Mouse (Mus musculus) neural tube, embryonic 13.5 days (tissue): ENCODE measurements around the gene Ccdc63. TPM values are rescaled to one million over a fixed set of nuclear protein-coding genes. Genes with fewer than 3 reads are reported as not detected.

Experiments used
- ATAC-seq: fragments of 200-750 bp; cut with Nextera tagmentation; 2 replicates; pipeline ENCODE4 v1.8.0; 2017; ENCODE audit warnings: low read depth, mild to moderate bottlenecking, moderate TSS enrichment, moderate library complexity
- H3K27ac ChIP-seq: fragments of 300-500 bp; sonication (generic); replicated peaks from 2 replicates; pipeline ENCODE4 v1.5.1; 2015; ENCODE audit warnings: moderate library complexity, mild to moderate bottlenecking, inconsistent platforms
- H3K27me3 ChIP-seq: fragments of 300-500 bp; sonication (generic); 2 replicates; pipeline ENCODE4 v1.6.1; 2015; ENCODE audit warnings: mild to moderate bottlenecking, inconsistent platforms
- H3K36me3 ChIP-seq: fragments of 300-500 bp; sonication (generic); 2 replicates; pipeline ENCODE4 v1.6.1; 2015; ENCODE audit warnings: mild to moderate bottlenecking, inconsistent platforms
- H3K4me1 ChIP-seq: fragments of 300-500 bp; sonication (generic); replicated peaks from 2 replicates; pipeline ENCODE4 v1.6.1; 2015; ENCODE audit warnings: inconsistent platforms
- H3K4me2 ChIP-seq: fragments of 300-500 bp; sonication (generic); 2 replicates; pipeline ENCODE4 v1.6.1; 2015; ENCODE audit warnings: inconsistent platforms, mild to moderate bottlenecking, moderate library complexity
- H3K4me3 ChIP-seq: fragments of 300-500 bp; sonication (generic); 2 replicates; pipeline ENCODE4 v1.5.1; 2015; ENCODE audit warnings: mild to moderate bottlenecking, inconsistent platforms
- H3K9ac ChIP-seq: fragments of 300-500 bp; sonication (generic); 2 replicates; pipeline ENCODE4 v1.6.1; 2015; ENCODE audit warnings: moderate library complexity, mild to moderate bottlenecking, inconsistent platforms
- H3K9me3 ChIP-seq: fragments of 300-500 bp; sonication (generic); 2 replicates; pipeline ENCODE4 v1.6.1; 2016; ENCODE audit warnings: inconsistent platforms
- WGBS: fragments of 180-500 bp; shearing (Covaris S2); methylation state at CpG from one replicate; pipeline ENCODE4 v1.1.7; 2015; 5-methylcytosine and 5-hydroxymethylcytosine counted together
- polyA plus RNA-seq: library from polyadenylated mRNA; unstranded; fragments of >200 nt; fragmentation: Nextera tagmentation; extraction: Ambion mirVana; gene quantifications from 2 replicates; pipeline ENCODE4 v1.2.1, GENCODE M21; 2015

The Ccdc63 gene
- polyA plus RNA-seq, 1 experiment from 2014 or later, result 0.46 TPM

GRCm38 (mm10) chr5:122091070-122091469, 49.6 kb downstream of the Ccdc63 start:
- Histone ChIP-seq H3K4me1 (no peaks in the 10 kb centered on the region), H3K9me3 (no peaks in the 10 kb centered on the region), H3K9ac (no peak overlapping the region), H3K4me2 (no peak overlapping the region), H3K27me3 (peaks cover 5% of the 10 kb centered on the region; the same call in 1 of the 2 replicates), H3K36me3 (no peaks in the 10 kb centered on the region), H3K4me3 (no peak overlapping the region), H3K27ac (no peak overlapping the region)
- 16% methylated on average over 15 of the region's 15 CpGs for WGBS
- no peak for ATAC-seq

- H3K4me1 ChIP-seq, result no peaks in the 10 kb centered on the region
- WGBS, result 82% methylated on average over 8 of the region's 8 CpGs
- no peak overlapping the region for H3K4me2 ChIP-seq
- H3K27me3 ChIP-seq, result peaks cover 9% of the 10 kb centered on the region; the same call in 1 of the 2 replicates
- no peak overlapping the region for H3K9ac ChIP-seq
- ATAC-seq, result no peak
- H3K4me3 ChIP-seq, result no peak overlapping the region
- no peak overlapping the region for H3K27ac ChIP-seq
- H3K36me3 ChIP-seq, result no peaks in the 10 kb centered on the region
- no peaks in the 10 kb centered on the region for H3K9me3 ChIP-seq
Measured at GRCm38 (mm10) chr5:122089664-122090063, 51.0 kb downstream of the Ccdc63 start.

- H3K36me3 ChIP-seq, result no peaks in the 10 kb centered on the region
- peak; percentile 87 for ATAC-seq
- 2% methylated on average over 5 of the region's 5 CpGs for WGBS
Measured at GRCm38 (mm10) chr5:122088917-122089316, 51.7 kb downstream of the Ccdc63 start.

DNA sequence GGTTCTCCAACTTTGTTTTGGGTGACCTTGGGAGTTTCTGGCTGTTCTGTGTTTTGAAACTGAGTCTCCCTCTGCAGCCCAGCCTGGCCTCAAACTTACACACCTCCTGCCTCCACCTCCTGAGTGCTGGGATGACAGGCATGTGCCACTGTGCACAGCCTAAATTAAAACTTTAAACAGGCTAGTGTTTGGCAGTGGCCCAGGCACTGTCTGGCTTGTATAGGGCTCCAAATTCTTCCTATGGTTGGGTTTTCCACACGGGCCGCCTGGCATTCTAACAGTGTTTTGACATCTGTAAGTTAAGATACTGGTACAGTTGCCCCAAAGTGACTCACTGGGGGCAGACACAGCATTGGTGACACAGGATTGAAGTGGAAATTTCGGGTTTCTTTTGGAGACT, 54.5 kb downstream of the Ccdc63 start:
- WGBS, result 76% methylated on average over 3 of the region's 3 CpGs
- H3K9me3 ChIP-seq, result no peaks in the 10 kb centered on the region
- no peak overlapping the region for H3K4me3 ChIP-seq
- no peaks in the 10 kb centered on the region for H3K4me1 ChIP-seq
- no peak for ATAC-seq
- no peak overlapping the region for H3K4me2 ChIP-seq
- no peak overlapping the region for H3K27ac ChIP-seq
- no peak overlapping the region for H3K9ac ChIP-seq
- H3K36me3 ChIP-seq, result no peaks in the 10 kb centered on the region
- H3K27me3 ChIP-seq, result peaks cover 9% of the 10 kb centered on the region; the same call in 1 of the 2 replicates

More at GRCm38 (mm10) chr5:122088917-122089316, 51.7 kb downstream of the Ccdc63 start:
- H3K4me1 ChIP-seq, result no peaks in the 10 kb centered on the region
- no peak overlapping the region for H3K4me3 ChIP-seq
- no peaks in the 10 kb centered on the region for H3K9me3 ChIP-seq
- no peak overlapping the region for H3K4me2 ChIP-seq
- no peak overlapping the region for H3K9ac ChIP-seq
- peaks cover 9% of the 10 kb centered on the region; the same call in 1 of the 2 replicates for H3K27me3 ChIP-seq
- H3K27ac ChIP-seq, result no peak overlapping the region

DNA sequence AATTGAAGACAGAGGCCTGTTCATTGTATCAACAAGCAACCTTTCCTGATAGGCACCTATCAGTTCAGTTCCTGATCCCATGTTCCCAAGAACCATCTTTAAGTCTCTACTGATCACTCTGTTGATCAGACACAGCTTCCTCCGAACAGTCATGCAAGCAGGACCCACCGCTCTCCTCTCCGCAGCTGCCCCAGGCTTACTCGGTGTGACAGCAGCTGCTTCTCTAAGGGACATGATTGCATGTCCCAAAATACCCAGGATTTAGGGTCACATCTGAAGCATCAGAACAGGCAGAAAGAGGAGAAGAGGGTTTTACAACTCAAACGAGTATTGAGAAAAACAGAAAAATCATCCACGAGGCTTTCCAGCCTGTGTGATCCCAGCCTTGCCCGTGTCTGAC, 55.3 kb downstream of the Ccdc63 start:
- WGBS, result 79% methylated on average over 7 of the region's 7 CpGs
- Histone ChIP-seq H3K4me1 (peaks cover 6% of the 10 kb centered on the region; the same call in 1 of the 2 replicates), H3K27ac (no peak overlapping the region), H3K9me3 (no peaks in the 10 kb centered on the region), H3K4me2 (no peak overlapping the region), H3K9ac (no peak overlapping the region), H3K4me3 (no peak overlapping the region), H3K27me3 (peaks cover 9% of the 10 kb centered on the region; the same call in 1 of the 2 replicates), H3K36me3 (no peaks in the 10 kb centered on the region)
- no peak for ATAC-seq

DNA sequence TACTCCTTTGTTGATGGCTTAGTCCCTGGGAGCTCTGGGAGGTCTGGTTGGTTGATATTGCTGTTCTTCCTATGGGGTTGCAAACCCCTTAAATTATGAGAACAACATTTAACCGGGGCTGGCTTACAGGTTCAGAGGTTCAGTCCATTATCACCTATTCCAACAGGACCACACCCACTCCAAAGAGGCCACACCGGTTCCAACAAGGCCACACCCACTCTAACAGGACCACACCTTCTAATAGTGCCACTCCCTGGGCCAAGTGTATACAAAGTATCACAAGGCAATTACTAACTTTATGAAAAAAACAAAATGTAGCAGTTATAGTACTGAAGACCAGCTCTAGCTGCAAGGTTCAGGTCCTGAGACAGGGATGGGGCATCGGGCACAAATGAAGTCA, 56.2 kb downstream of the Ccdc63 start:
- Histone ChIP-seq H3K9ac (no peak overlapping the region), H3K4me3 (no peak overlapping the region), H3K9me3 (no peaks in the 10 kb centered on the region), H3K4me1 (peaks cover 6% of the 10 kb centered on the region; the same call in 1 of the 2 replicates), H3K27me3 (peaks cover 9% of the 10 kb centered on the region; the same call in 1 of the 2 replicates), H3K27ac (no peak overlapping the region), H3K4me2 (no peak overlapping the region), H3K36me3 (no peaks in the 10 kb centered on the region)
- 74% methylated on average over 3 of the region's 3 CpGs for WGBS
- ATAC-seq, result no peak

DNA sequence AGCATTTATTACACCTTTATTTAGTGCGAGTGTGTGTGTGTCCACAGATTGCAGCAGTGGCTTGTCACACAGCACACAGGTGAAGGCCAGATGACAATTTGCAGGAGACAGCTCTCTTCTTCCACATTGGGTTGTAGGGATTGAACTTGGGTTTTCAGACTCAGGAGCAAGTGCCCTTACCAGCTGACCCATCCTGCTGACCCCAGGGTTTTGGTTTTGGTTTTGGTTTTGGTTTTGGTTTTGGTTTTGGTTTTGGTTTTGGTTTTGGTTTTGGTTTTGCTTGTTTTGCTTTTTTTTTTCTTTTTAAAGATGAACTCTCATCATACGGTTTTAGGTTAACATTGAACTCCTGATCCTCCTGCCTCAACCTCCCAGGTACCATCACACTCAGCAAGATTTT, 57.3 kb downstream of the Ccdc63 start:
- H3K27me3 ChIP-seq, result peaks cover 8% of the 10 kb centered on the region; the same call in 1 of the 2 replicates
- H3K27ac ChIP-seq, result no peak overlapping the region
- peaks cover 6% of the 10 kb centered on the region; the same call in 1 of the 2 replicates for H3K4me1 ChIP-seq
- H3K4me3 ChIP-seq, result no peak overlapping the region
- ATAC-seq, result no peak
- H3K36me3 ChIP-seq, result no peaks in the 10 kb centered on the region
- H3K9me3 ChIP-seq, result no peaks in the 10 kb centered on the region
- no peak overlapping the region for H3K4me2 ChIP-seq
- 88% methylated on average over 2 of the region's 2 CpGs for WGBS
- H3K9ac ChIP-seq, result no peak overlapping the region

DNA sequence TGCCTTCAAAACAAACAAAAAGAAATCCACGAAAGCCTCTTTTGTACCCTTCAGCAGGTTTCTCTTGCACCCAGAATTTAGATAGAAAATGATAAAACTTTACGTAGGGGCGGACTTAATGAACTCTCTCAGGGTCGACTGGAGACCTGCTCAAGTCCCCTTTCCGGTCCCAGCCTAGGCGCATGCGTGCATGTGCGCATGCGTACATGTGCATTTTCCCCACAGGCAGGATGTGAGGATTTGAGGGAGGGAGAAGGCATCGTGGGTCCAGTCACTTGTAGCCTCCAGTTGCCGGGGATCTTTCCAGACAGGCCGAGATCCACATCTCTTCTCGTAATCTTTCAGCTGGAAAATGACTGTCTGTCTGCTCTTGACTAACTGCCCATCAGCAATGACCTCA, 59.2 kb downstream of the Ccdc63 start:
- Histone ChIP-seq H3K27me3 (peaks cover 4% of the 10 kb centered on the region; the same call in 1 of the 2 replicates), H3K36me3 (no peaks in the 10 kb centered on the region), H3K9ac (no peak overlapping the region), H3K4me1 (peaks cover 6% of the 10 kb centered on the region; the same call in 1 of the 2 replicates), H3K4me3 (no peak overlapping the region), H3K27ac (no peak overlapping the region), H3K4me2 (no peak overlapping the region), H3K9me3 (no peaks in the 10 kb centered on the region)
- ATAC-seq, result no peak
- 88% methylated on average over 13 of the region's 13 CpGs for WGBS

DNA sequence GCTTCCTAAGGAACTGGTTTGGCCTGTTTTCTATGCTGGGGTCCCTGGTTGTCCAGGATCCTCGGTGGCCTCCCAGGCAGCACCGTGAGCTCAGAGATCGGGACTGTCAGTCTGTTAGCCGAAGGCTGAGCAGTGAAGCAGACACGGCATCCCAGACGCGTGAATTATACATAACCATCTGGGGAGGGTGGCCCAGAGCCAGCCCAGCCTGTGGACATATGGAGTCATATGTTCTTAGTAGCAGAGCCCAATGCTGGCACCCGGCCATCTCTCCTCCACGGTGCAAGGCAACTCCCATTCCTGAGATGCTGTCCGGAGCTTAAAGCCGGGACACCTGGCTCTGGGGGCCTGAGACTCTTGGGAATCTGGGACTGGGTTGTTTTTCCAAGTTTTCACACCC, 59.7 kb downstream of the Ccdc63 start:
- ATAC-seq, result peak; percentile 82
- H3K36me3 ChIP-seq, result no peaks in the 10 kb centered on the region
- no peak overlapping the region for H3K9ac ChIP-seq
- H3K4me3 ChIP-seq, result no peak overlapping the region
- peaks cover 6% of the 10 kb centered on the region; the same call in 1 of the 2 replicates for H3K4me1 ChIP-seq
- 38% methylated on average over 11 of the region's 11 CpGs for WGBS
- H3K9me3 ChIP-seq, result no peaks in the 10 kb centered on the region
- H3K4me2 ChIP-seq, result no peak overlapping the region
- H3K27me3 ChIP-seq, result peaks cover 4% of the 10 kb centered on the region; the same call in 1 of the 2 replicates
- peak overlapping the region; percentile 74 for H3K27ac ChIP-seq

- Histone ChIP-seq H3K9me3 (no peaks in the 10 kb centered on the region), H3K4me1 (peaks cover 6% of the 10 kb centered on the region; the same call in 1 of the 2 replicates), H3K4me2 (no peak overlapping the region), H3K27me3 (no peaks in the 10 kb centered on the region), H3K36me3 (no peaks in the 10 kb centered on the region), H3K4me3 (no peak overlapping the region), H3K9ac (no peak overlapping the region), H3K27ac (no peak overlapping the region)
- ATAC-seq, result no peak
- WGBS, result 82% methylated on average over 7 of the region's 7 CpGs
Measured at GRCm38 (mm10) chr5:122079796-122080195, 60.8 kb downstream of the Ccdc63 start.

DNA sequence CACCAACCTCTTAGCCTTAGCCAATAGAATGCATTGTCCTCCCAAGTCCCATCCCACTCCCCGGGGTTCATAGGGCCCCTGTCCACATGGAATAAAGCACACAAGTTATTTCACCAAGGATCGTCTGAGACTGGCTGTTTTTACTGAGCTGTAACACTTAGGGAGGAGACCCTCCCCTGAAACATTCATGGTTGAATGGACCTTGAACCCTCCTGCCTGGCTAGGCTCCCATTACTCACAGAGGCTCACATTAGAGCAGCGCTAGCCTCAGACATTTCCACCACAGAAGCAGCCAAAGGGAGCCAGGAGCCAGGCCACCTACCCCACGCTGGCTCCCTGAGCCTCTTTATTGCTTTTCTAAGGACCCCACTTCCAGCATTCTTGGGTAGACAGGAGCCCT, 63.4 kb downstream of the Ccdc63 start:
- Histone ChIP-seq H3K9ac (no peak overlapping the region), H3K9me3 (no peaks in the 10 kb centered on the region), H3K36me3 (no peaks in the 10 kb centered on the region), H3K4me2 (no peak overlapping the region), H3K27ac (no peak overlapping the region), H3K4me1 (peaks cover 9% of the 10 kb centered on the region; the same call in 1 of the 2 replicates), H3K27me3 (no peaks in the 10 kb centered on the region), H3K4me3 (no peak overlapping the region)
- no peak for ATAC-seq
- 72% methylated on average over 4 of the region's 4 CpGs for WGBS

DNA sequence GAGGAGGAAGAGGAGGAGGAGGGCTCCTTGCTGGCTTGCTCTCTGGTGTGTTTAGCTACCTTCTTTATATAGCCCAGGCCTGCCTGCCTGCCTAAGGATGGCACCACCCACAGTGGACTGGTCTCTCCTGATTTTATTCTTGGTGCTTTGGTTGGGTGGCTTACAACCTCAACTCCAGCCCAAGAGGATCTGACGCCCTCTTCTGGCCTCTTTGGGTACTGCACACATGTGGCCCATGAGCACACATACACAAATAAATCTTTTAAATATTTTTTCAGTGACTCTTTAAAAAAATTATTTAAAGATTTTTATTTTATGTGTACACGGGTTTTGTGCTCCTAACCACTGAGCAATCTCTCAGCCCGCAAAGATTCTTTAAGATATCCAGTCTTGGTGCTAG, 64.9 kb downstream of the Ccdc63 start:
- H3K36me3 ChIP-seq, result no peaks in the 10 kb centered on the region
- no peak overlapping the region for H3K4me3 ChIP-seq
- H3K9me3 ChIP-seq, result no peaks in the 10 kb centered on the region
- no peak for ATAC-seq
- WGBS, result 63% methylated on average over 3 of the region's 3 CpGs
- H3K4me1 ChIP-seq, result peaks cover 7% of the 10 kb centered on the region; the same call in 1 of the 2 replicates
- H3K9ac ChIP-seq, result no peak overlapping the region
- no peaks in the 10 kb centered on the region for H3K27me3 ChIP-seq
- no peak overlapping the region for H3K4me2 ChIP-seq
- no peak overlapping the region for H3K27ac ChIP-seq

- no peak overlapping the region for H3K4me3 ChIP-seq
- no peaks in the 10 kb centered on the region for H3K9me3 ChIP-seq
- 75% methylated on average over 4 of the region's 4 CpGs for WGBS
- H3K4me1 ChIP-seq, result 0 out of 2 replicates have a peak, but pooled peaks cover 3% of the 10 kb centered on the region
- H3K36me3 ChIP-seq, result no peaks in the 10 kb centered on the region
- ATAC-seq, result no peak
- no peak overlapping the region for H3K27ac ChIP-seq
- no peak overlapping the region for H3K9ac ChIP-seq
- no peaks in the 10 kb centered on the region for H3K27me3 ChIP-seq
- H3K4me2 ChIP-seq, result no peak overlapping the region
Measured at GRCm38 (mm10) chr5:122071997-122072396, 68.6 kb downstream of the Ccdc63 start.
